Mouse (Mus musculus): ENCODE measurements around the gene Smarca2. TPM values are rescaled to one million over a fixed set of nuclear protein-coding genes. Genes with fewer than 3 reads are reported as not detected.
A peak's percentile ranks its signal among the peaks of the same experiment; 100 is the strongest.

Smarca2 gene
- polyA plus RNA-seq, 1 experiment from 2014 or later = 63.5 TPM

- H3K4me2 ChIP-seq (ENCODE audit: low read depth, low read length) = no peak overlapping the region
- H3K4me3 ChIP-seq (ENCODE audit: low read depth, low read length) = no peak overlapping the region
- no peak overlapping the region for H3K27ac ChIP-seq (replicated peaks; ENCODE audit: low read depth, low read length)
- peaks cover 26% of the 10 kb centered on the region for H3K36me3 ChIP-seq (ENCODE audit: control insufficient read depth, insufficient read depth, low read length)
- DNase-seq (ENCODE audit: low spot score) (no peak), ATAC-seq (ENCODE audit: low read depth) (no peak)
- H3K9me3 ChIP-seq (ENCODE audit: control insufficient read depth, low read length) = no peaks in the 10 kb centered on the region
- H3K27me3 ChIP-seq (replicated peaks; ENCODE audit: control insufficient read depth, insufficient read depth, low read length) = no peaks in the 10 kb centered on the region
- 66% methylated on average over 10 of the region's 10 CpGs for WGBS
- H3K9ac ChIP-seq (ENCODE audit: low read depth, low read length) = no peak overlapping the region
- 0 out of 2 replicates have a peak, but pooled peaks cover 3% of the 10 kb centered on the region for H3K4me1 ChIP-seq (ENCODE audit: control insufficient read depth, insufficient read depth, low read length)
Observed at GRCm38 (mm10) chr19:26641269-26641668, 36.4 kb downstream of the Smarca2 start.

DNA sequence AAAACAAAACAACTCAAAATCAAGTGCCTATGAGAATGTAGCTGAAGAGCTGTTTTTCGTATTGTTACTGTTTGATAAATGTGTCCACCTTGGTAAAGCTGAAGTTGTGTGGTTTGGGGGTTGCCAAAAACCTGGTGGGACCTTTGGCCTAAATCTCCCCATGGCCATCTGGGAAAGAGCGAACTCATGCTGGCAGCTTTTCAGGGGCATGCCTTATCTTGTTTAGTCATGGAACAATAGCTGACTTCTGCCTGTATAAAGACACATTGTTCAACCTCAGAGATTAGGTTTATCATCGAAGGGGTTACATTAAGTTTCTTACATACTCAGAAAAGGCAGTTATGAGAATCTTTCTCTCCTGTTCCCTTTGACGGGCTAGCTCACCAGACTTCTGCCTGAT, 38.2 kb downstream of the Smarca2 start:
- Histone ChIP-seq H3K4me2 (ENCODE audit: low read depth, low read length) (no peak overlapping the region), H3K9me3 (ENCODE audit: control insufficient read depth, low read length) (no peaks in the 10 kb centered on the region), H3K27me3 (replicated peaks; ENCODE audit: control insufficient read depth, insufficient read depth, low read length) (no peaks in the 10 kb centered on the region), H3K27ac (replicated peaks; ENCODE audit: low read depth, low read length) (no peak overlapping the region), H3K9ac (ENCODE audit: low read depth, low read length) (no peak overlapping the region), H3K4me1 (ENCODE audit: control insufficient read depth, insufficient read depth, low read length) (0 out of 2 replicates have a peak, but pooled peaks cover 3% of the 10 kb centered on the region), H3K36me3 (ENCODE audit: control insufficient read depth, insufficient read depth, low read length) (peaks cover 41% of the 10 kb centered on the region), H3K4me3 (ENCODE audit: low read depth, low read length) (no peak overlapping the region)
- 60% methylated on average over 4 of the region's 4 CpGs for whole genome bisulfite sequencing
- DNase-seq (ENCODE audit: low spot score) (no peak), ATAC-seq (ENCODE audit: low read depth) (no peak)

DNA sequence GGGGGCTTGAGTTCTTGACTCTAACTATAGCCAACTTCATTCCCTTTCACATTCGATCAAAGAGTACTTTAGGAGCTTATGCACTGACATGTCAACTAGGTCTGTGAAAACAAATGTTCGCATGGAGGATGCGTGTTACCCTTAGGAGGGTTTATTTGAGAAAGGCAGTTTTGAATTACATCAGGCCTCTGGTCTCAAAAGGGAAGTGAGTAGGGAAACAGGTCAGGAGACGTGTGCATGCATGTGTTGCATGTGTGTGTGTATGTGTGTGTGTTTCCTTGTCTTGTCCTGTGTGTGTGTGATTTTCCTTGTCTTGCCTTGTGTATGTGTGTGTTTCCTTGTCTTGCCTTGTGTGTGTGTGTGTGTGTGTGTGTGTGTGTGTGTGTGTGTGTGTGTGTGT, 39.1 kb downstream of the Smarca2 start:
- H3K9me3 ChIP-seq (ENCODE audit: control insufficient read depth, low read length) = no peaks in the 10 kb centered on the region
- no peaks in the 10 kb centered on the region for H3K27me3 ChIP-seq (replicated peaks; ENCODE audit: control insufficient read depth, insufficient read depth, low read length)
- no peak for DNase-seq (ENCODE audit: low spot score)
- H3K36me3 ChIP-seq (ENCODE audit: control insufficient read depth, insufficient read depth, low read length) = peaks cover 44% of the 10 kb centered on the region
- 0 out of 2 replicates have a peak, but pooled peaks cover 3% of the 10 kb centered on the region for H3K4me1 ChIP-seq (ENCODE audit: control insufficient read depth, insufficient read depth, low read length)
- 57% methylated on average over 4 of the region's 4 CpGs for WGBS
- H3K9ac ChIP-seq (ENCODE audit: low read depth, low read length) = no peak overlapping the region
- no peak overlapping the region for H3K27ac ChIP-seq (replicated peaks; ENCODE audit: low read depth, low read length)
- H3K4me3 ChIP-seq (ENCODE audit: low read depth, low read length) = no peak overlapping the region
- no peak for ATAC-seq (ENCODE audit: low read depth)
- H3K4me2 ChIP-seq (ENCODE audit: low read depth, low read length) = no peak overlapping the region

DNA sequence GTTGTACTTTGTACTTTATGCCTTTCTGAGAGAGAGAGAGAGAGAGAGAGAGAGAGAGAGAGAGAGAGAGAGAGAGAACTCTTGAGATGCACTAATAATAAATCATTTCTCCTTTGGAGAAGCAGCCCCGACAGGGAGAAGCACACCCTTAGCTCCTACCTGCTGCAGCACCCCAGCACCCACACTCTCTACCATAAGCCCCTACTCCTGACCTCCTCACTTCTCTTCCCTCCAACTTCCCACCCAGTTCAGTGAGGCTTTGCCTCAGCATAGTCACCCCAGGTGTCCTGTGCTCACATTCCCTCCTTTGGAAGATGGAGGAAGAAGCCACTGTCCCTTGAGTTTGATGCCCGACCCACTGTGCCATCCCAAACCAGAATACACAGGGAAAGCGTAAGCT, 40.2 kb downstream of the Smarca2 start:
- WGBS = 84% methylated on average over 3 of the region's 3 CpGs
- no peak for DNase-seq (ENCODE audit: low spot score)
- Histone ChIP-seq H3K4me1 (ENCODE audit: control insufficient read depth, insufficient read depth, low read length) (0 out of 2 replicates have a peak, but pooled peaks cover 3% of the 10 kb centered on the region), H3K27ac (replicated peaks; ENCODE audit: low read depth, low read length) (no peak overlapping the region), H3K9ac (ENCODE audit: low read depth, low read length) (no peak overlapping the region), H3K4me3 (ENCODE audit: low read depth, low read length) (no peak overlapping the region), H3K27me3 (replicated peaks; ENCODE audit: control insufficient read depth, insufficient read depth, low read length) (no peaks in the 10 kb centered on the region), H3K36me3 (ENCODE audit: control insufficient read depth, insufficient read depth, low read length) (peaks cover 55% of the 10 kb centered on the region), H3K9me3 (ENCODE audit: control insufficient read depth, low read length) (no peaks in the 10 kb centered on the region), H3K4me2 (ENCODE audit: low read depth, low read length) (no peak overlapping the region)
- no peak for ATAC-seq (ENCODE audit: low read depth)

- WGBS = 31% methylated on average over 2 of the region's 2 CpGs
- H3K4me2 ChIP-seq (ENCODE audit: low read depth, low read length) = no peak overlapping the region
- no peak overlapping the region for H3K9ac ChIP-seq (ENCODE audit: low read depth, low read length)
- no peak overlapping the region for H3K4me3 ChIP-seq (ENCODE audit: low read depth, low read length)
- H3K27me3 ChIP-seq (replicated peaks; ENCODE audit: control insufficient read depth, insufficient read depth, low read length) = no peaks in the 10 kb centered on the region
- peaks cover 51% of the 10 kb centered on the region for H3K36me3 ChIP-seq (ENCODE audit: control insufficient read depth, insufficient read depth, low read length)
- DNase-seq (ENCODE audit: low spot score) (no peak), ATAC-seq (ENCODE audit: low read depth) (no peak)
- H3K9me3 ChIP-seq (ENCODE audit: control insufficient read depth, low read length) = no peaks in the 10 kb centered on the region
- no peak overlapping the region for H3K27ac ChIP-seq (replicated peaks; ENCODE audit: low read depth, low read length)
- H3K4me1 ChIP-seq (ENCODE audit: control insufficient read depth, insufficient read depth, low read length) = 0 out of 2 replicates have a peak, but pooled peaks cover 3% of the 10 kb centered on the region
Observed at GRCm38 (mm10) chr19:26646128-26646527, 41.3 kb downstream of the Smarca2 start.

GRCm38 (mm10) chr19:26650585-26651273, 45.9 kb downstream of the Smarca2 start:
- Histone ChIP-seq H3K4me3 (ENCODE audit: low read depth, low read length) (no peak overlapping the region), H3K9ac (ENCODE audit: low read depth, low read length) (no peak overlapping the region), H3K27ac (replicated peaks; ENCODE audit: low read depth, low read length) (no peak overlapping the region), H3K27me3 (replicated peaks; ENCODE audit: control insufficient read depth, insufficient read depth, low read length) (no peaks in the 10 kb centered on the region), H3K36me3 (ENCODE audit: control insufficient read depth, insufficient read depth, low read length) (peaks cover 62% of the 10 kb centered on the region), H3K9me3 (ENCODE audit: control insufficient read depth, low read length) (no peaks in the 10 kb centered on the region), H3K4me2 (ENCODE audit: low read depth, low read length) (no peak overlapping the region), H3K4me1 (ENCODE audit: control insufficient read depth, insufficient read depth, low read length) (no peaks in the 10 kb centered on the region)
- 82% methylated on average over 7 of the region's 7 CpGs for WGBS
- DNase-seq (ENCODE audit: low spot score) (no peak), ATAC-seq (ENCODE audit: low read depth) (no peak)

GRCm38 (mm10) chr19:26658324-26658723, 53.5 kb downstream of the Smarca2 start:
- peaks cover 32% of the 10 kb centered on the region for H3K36me3 ChIP-seq (ENCODE audit: control insufficient read depth, insufficient read depth, low read length)
- WGBS = 76% methylated on average over 7 of the region's 7 CpGs
- H3K9ac ChIP-seq (ENCODE audit: low read depth, low read length) = no peak overlapping the region
- H3K4me3 ChIP-seq (ENCODE audit: low read depth, low read length) = no peak overlapping the region
- no peaks in the 10 kb centered on the region for H3K4me1 ChIP-seq (ENCODE audit: control insufficient read depth, insufficient read depth, low read length)
- no peak overlapping the region for H3K4me2 ChIP-seq (ENCODE audit: low read depth, low read length)
- no peaks in the 10 kb centered on the region for H3K9me3 ChIP-seq (ENCODE audit: control insufficient read depth, low read length)
- no peaks in the 10 kb centered on the region for H3K27me3 ChIP-seq (replicated peaks; ENCODE audit: control insufficient read depth, insufficient read depth, low read length)
- DNase-seq (ENCODE audit: low spot score) = no peak
- no peak overlapping the region for H3K27ac ChIP-seq (replicated peaks; ENCODE audit: low read depth, low read length)
- no peak for ATAC-seq (ENCODE audit: low read depth)

GRCm38 (mm10) chr19:26659976-26660375, 55.1 kb downstream of the Smarca2 start:
- DNase-seq (ENCODE audit: low spot score) (peak; percentile 73), ATAC-seq (ENCODE audit: low read depth) (no peak; the same call in 1 of the 2 replicates)
- Histone ChIP-seq H3K4me3 (ENCODE audit: low read depth, low read length) (no peak overlapping the region), H3K27ac (replicated peaks; ENCODE audit: low read depth, low read length) (no peak overlapping the region), H3K36me3 (ENCODE audit: control insufficient read depth, insufficient read depth, low read length) (peaks cover 26% of the 10 kb centered on the region), H3K4me1 (ENCODE audit: control insufficient read depth, insufficient read depth, low read length) (no peaks in the 10 kb centered on the region), H3K27me3 (replicated peaks; ENCODE audit: control insufficient read depth, insufficient read depth, low read length) (no peaks in the 10 kb centered on the region), H3K4me2 (ENCODE audit: low read depth, low read length) (no peak overlapping the region), H3K9ac (ENCODE audit: low read depth, low read length) (no peak overlapping the region), H3K9me3 (ENCODE audit: control insufficient read depth, low read length) (no peaks in the 10 kb centered on the region)
- 46% methylated on average over 5 of the region's 5 CpGs for WGBS

GRCm38 (mm10) chr19:26661198-26661597, 56.3 kb downstream of the Smarca2 start:
- no peaks in the 10 kb centered on the region for H3K9me3 ChIP-seq (ENCODE audit: control insufficient read depth, low read length)
- 93% methylated on average over 3 of the region's 3 CpGs for WGBS
- H3K4me2 ChIP-seq (ENCODE audit: low read depth, low read length) = no peak overlapping the region
- H3K9ac ChIP-seq (ENCODE audit: low read depth, low read length) = no peak overlapping the region
- no peak overlapping the region for H3K4me3 ChIP-seq (ENCODE audit: low read depth, low read length)
- H3K36me3 ChIP-seq (ENCODE audit: control insufficient read depth, insufficient read depth, low read length) = peaks cover 20% of the 10 kb centered on the region
- no peak overlapping the region for H3K27ac ChIP-seq (replicated peaks; ENCODE audit: low read depth, low read length)
- no peaks in the 10 kb centered on the region for H3K27me3 ChIP-seq (replicated peaks; ENCODE audit: control insufficient read depth, insufficient read depth, low read length)
- DNase-seq (ENCODE audit: low spot score) (no peak), ATAC-seq (ENCODE audit: low read depth) (no peak)
- H3K4me1 ChIP-seq (ENCODE audit: control insufficient read depth, insufficient read depth, low read length) = no peaks in the 10 kb centered on the region
